Mouse (Mus musculus) lung, embryonic 16.5 days (tissue): Measurements from ENCODE around the gene Stard7. TPM values are rescaled to one million over a fixed set of nuclear protein-coding genes. Genes with fewer than 3 reads are reported as not detected.

Experiments
- ATAC-seq: fragments of 200-750 bp; cut with Nextera tagmentation; 2 replicates; pipeline ENCODE4 v1.8.0; 2017; ENCODE audit warnings: low read depth, mild to moderate bottlenecking, moderate library complexity
- H3K27ac ChIP-seq: fragments of 300-500 bp; sonication (generic); 2 replicates; pipeline ENCODE4 v1.5.1; 2014; ENCODE audit warnings: mild to moderate bottlenecking, control low read depth, low read length
- H3K27me3 ChIP-seq: fragments of 300-500 bp; sonication (generic); 2 replicates; pipeline ENCODE4 v1.6.1; 2014; ENCODE audit warnings: low read depth, low read length, mixed read lengths; ENCODE audit not compliant: control insufficient read depth, insufficient read depth
- H3K36me3 ChIP-seq: fragments of 300-500 bp; sonication (generic); 2 replicates; pipeline ENCODE4 v1.6.1; 2014; ENCODE audit warnings: low read length; ENCODE audit not compliant: control insufficient read depth, insufficient read depth
- H3K4me1 ChIP-seq: fragments of 300-500 bp; sonication (generic); replicated peaks from 2 replicates; pipeline ENCODE4 v1.6.1; 2014; ENCODE audit warnings: low read length, mixed read lengths; ENCODE audit not compliant: control insufficient read depth, insufficient read depth
- H3K4me2 ChIP-seq: fragments of 300-500 bp; sonication (generic); 2 replicates; pipeline ENCODE4 v1.6.1; 2014; ENCODE audit warnings: low read depth, low read length, control low read depth
- H3K4me3 ChIP-seq: fragments of 300-500 bp; sonication (generic); 2 replicates; pipeline ENCODE4 v1.5.1; 2014; ENCODE audit warnings: mild to moderate bottlenecking, low read length, control low read depth
- H3K9ac ChIP-seq: fragments of 300-500 bp; sonication (generic); 2 replicates; pipeline ENCODE4 v1.6.1; 2014; ENCODE audit warnings: low read length, control low read depth
- H3K9me3 ChIP-seq: fragments of 300-500 bp; sonication (generic); 2 replicates; pipeline ENCODE4 v1.6.1; 2016; ENCODE audit warnings: low read length; ENCODE audit not compliant: control insufficient read depth
- WGBS: fragments of 180-500 bp; shearing (Covaris S2); extraction: QIAGEN DNeasy Blood & Tissue Kit; methylation state at CpG from one replicate; pipeline ENCODE4 v1.1.7; 2014; 5-methylcytosine and 5-hydroxymethylcytosine counted together
- polyA plus RNA-seq: library from polyadenylated mRNA; unstranded; fragments of >200 nt; fragmentation: Nextera tagmentation; extraction: Ambion mirVana; gene quantifications from 2 replicates; pipeline ENCODE4 v1.2.1, GENCODE M21; 2015

Stard7 gene
- polyA plus RNA-seq = 56.8 and 57.3 TPM in 2 replicates

DNA sequence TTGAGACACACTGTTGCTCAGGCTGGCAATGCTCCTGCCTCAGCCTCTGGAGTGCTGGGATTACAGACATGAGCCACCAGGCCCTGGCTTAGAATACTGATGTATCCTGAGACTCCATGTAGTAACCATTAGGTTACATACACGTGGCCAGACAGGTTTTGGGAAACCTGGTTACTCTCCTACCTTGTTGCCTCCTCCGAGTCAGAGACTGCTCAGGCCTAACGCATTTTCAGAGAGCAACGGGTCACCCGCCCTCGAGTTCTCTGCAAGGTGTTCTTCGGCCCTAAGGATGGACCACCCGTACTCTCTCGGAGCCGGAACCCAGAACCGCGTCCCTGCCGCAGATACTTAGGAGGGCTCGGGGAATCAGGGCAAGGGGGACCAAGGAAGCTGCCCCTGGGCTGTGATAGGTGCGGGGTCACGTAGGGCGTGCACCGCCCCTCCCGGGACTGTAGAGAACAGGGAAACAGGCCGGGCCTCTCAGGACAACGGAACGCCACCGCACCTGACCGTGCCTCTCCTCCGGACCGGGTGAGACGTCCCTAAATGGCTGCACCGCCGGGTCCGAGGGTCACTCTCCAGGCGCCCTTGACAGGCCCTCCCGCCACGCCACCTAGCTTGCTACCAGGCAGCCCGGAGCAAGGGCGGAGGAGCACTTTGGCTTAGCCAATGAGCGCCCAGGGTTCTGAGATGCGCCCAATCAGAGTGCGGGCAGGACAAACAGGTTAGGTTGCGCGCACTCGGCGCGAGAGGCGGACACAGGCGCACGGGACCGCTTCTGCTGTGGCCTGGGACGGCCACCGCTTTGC, at the start of gene Stard7:
TSS of gene Stard7 (plus strand) at position 728 of the 809 bp plus-strand sequence.
- Histone ChIP-seq H3K27me3 (no peaks in the 10 kb centered on the region), H3K36me3 (no peaks in the 10 kb centered on the region), H3K4me2 (peak within 1 kb of the TSS; percentile 79), H3K9ac (peak within 1 kb of the TSS; percentile 95), H3K27ac (peak within 1 kb of the TSS; percentile 97), H3K4me3 (peak within 1 kb of the TSS; percentile 100), H3K9me3 (no peaks in the 10 kb centered on the region), H3K4me1 (peaks cover 4% of the 10 kb centered on the region)
- peak; percentile 99 for ATAC-seq
- WGBS = under 1% methylated on average over 49 of the region's 49 CpGs

DNA sequence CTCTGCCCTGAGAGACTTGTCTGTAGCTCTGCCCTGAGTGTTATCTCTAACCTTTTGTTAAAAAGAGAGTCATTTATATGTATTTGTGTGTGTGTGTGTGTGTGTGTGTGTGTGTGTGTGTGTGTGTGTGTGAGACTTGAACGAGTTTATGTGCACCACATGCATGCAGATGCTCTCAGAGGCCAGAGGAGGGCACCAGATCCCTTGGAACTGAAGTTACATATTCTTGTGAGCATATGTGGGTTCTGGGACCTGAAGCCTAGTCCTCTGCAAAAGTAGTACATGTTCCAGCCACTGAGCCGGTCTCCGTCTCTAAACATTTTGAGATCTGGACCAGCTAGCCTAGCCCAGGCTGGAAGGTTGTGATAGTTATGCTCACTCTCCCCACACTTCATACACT, 44.8 kb upstream of the Stard7 start:
- WGBS = 96% methylated on average over 3 of the region's 3 CpGs
- H3K36me3 ChIP-seq = peaks cover 77% of the 10 kb centered on the region
- ATAC-seq = no peak
- no peaks in the 10 kb centered on the region for H3K4me1 ChIP-seq
- H3K4me3 ChIP-seq = no peak overlapping the region
- H3K9ac ChIP-seq = no peak overlapping the region
- no peaks in the 10 kb centered on the region for H3K9me3 ChIP-seq
- no peak overlapping the region for H3K4me2 ChIP-seq
- H3K27me3 ChIP-seq = no peaks in the 10 kb centered on the region
- no peak overlapping the region for H3K27ac ChIP-seq

DNA sequence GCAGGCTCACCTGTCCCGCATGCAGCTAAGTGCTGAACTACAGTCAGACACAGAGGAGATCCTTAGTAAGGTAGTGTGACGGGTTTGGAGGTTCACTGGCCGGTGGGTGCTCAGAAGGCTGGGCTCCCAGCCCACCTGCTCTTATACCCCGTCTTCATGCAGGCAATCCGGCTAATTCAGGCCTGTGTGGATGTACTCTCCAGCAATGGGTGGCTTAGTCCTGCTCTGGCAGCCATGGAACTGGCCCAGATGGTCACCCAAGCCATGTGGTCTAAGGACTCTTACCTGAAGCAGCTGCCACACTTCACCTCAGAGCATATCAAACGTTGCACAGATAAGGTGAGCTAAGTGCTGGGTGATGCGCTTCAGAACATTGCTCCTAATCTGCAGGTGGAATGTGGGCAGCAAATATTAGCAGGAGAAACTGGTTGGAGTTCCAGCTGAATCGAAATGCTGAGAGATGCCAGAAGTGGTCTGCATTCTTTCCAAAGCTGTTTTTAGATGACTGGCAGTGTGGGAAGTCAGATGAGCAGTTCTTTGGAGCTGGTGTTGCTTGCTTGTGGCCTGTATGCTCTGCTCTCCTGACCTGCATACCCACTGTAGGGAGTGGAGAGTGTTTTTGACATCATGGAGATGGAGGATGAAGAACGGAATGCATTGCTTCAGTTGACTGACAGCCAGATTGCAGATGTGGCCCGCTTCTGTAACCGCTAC, 32.0 kb upstream of the Stard7 start:
- Histone ChIP-seq H3K4me2 (no peak overlapping the region), H3K36me3 (peaks cover 66% of the 10 kb centered on the region), H3K27ac (no peak overlapping the region), H3K9ac (no peak overlapping the region), H3K4me1 (no peaks in the 10 kb centered on the region), H3K9me3 (no peaks in the 10 kb centered on the region), H3K27me3 (no peaks in the 10 kb centered on the region), H3K4me3 (no peak overlapping the region)
- ATAC-seq = no peak
- WGBS = 87% methylated on average over 11 of the region's 11 CpGs

DNA sequence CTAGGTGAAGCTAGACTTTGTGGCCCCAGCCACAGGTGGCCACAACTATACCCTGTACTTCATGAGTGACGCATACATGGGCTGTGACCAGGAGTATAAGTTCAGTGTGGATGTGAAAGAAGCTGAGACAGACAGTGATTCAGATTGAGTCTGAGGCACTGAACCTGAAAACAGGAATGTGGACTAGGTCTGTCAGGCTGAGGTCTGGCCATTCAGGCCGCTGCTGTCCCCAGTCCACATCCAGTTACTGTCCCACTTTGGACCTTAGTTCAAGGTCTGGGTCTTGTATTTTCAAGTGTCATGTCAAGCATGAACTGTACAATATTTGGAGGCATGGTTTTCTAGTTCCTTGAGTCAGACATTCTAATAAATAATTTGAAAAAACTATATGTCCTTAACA, 30.0 kb upstream of the Stard7 start:
- Histone ChIP-seq H3K27me3 (no peaks in the 10 kb centered on the region), H3K4me3 (no peak overlapping the region), H3K4me2 (no peak overlapping the region), H3K9ac (no peak overlapping the region), H3K36me3 (peaks cover 63% of the 10 kb centered on the region), H3K4me1 (no peaks in the 10 kb centered on the region), H3K27ac (no peak overlapping the region), H3K9me3 (no peaks in the 10 kb centered on the region)
- WGBS = 93% methylated on average over 2 of the region's 2 CpGs
- no peak for ATAC-seq

DNA sequence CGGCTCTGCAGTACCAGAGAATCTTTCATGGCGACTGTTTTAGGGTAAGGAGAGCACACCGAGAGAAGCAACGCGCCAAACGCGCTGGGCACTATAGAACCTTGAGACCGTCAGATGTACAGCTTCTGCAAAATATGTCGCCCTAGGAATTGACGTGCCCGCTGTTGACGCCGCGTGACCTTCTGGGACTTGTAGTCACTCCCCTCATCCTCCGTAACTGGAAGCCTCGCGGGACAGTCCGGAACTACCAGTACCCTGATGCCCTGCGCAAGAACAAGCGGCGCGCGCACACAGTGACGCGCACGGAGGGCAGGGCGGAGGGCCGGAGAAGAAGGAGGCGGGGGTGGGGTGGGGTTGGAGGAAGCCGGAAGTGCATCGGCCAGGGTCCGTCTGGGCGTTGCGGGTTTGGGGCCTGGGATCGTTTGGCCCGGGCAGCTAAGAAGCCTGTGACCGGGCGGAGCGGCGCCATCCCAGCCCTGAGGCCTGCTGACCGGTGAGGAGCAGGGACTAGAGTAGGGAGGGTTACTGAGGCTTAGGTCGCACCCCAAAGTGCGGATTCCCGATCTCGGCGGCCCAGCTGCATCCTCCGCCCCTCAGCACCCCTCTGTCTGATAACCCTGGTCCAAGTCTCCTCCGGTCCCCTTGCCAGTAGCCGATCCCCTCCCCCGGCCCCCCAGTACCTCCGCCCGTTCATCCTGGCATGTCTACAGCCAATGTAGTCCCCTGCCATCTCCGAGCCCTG, 22.3 kb upstream of the Stard7 start, which contains the start of the genes Ciao1 and Tmem127:
TSS of gene Ciao1 (minus strand) at position 225 of the 742 bp plus-strand sequence.
TSS of gene Tmem127 (plus strand) at position 317 of the 742 bp plus-strand sequence.
- Histone ChIP-seq H3K36me3 (peaks cover 13% of the 10 kb centered on the region), H3K9ac (peak within 1 kb of the TSS; percentile 96), H3K9me3 (no peaks in the 10 kb centered on the region), H3K27ac (peak within 1 kb of the TSS; percentile 38; the same call in 1 of the 2 replicates), H3K27me3 (no peaks in the 10 kb centered on the region), H3K4me3 (peak within 1 kb of the TSS; percentile 93), H3K4me1 (peaks cover 16% of the 10 kb centered on the region), H3K4me2 (peak within 1 kb of the TSS; percentile 95)
- ATAC-seq = peak; percentile 99
- WGBS = under 1% methylated on average over 53 of the region's 53 CpGs

DNA sequence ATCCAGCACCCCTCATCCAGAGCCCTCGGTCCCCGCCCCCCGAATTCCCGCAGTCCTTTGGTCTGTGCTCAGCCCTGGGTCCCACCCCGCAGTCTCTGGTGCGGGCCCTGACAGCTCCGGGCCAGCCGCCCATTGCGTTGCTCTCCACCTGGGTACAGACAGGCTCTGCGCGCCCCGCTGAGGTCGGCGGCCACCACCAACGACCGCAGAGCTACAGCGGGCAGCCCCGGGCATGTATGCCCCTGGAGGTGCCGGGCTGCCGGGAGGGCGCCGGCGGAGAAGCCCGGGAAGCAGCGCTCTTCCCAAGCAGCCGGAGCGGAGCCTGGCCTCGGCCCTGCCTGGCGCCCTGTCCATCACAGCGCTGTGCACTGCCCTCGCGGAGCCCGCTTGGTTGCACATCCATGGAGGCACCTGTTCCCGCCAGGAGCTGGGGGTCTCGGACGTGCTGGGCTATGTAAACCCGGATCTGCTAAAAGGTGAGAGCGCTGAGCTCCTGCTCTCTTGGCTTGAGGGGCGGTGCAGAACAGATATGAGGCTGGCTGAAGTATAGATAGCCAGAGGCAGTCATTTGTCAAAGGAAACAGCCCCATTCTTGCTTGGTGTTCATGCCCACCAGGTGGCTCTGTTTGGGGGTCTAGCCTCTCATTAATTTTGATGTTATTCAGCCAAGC, 21.5 kb upstream of the Stard7 start:
- Histone ChIP-seq H3K36me3 (peaks cover 13% of the 10 kb centered on the region), H3K4me1 (peaks cover 16% of the 10 kb centered on the region), H3K9ac (peak overlapping the region; percentile 87), H3K4me2 (peak overlapping the region; percentile 95), H3K4me3 (peak overlapping the region; percentile 93), H3K27ac (peak overlapping the region; percentile 38; the same call in 1 of the 2 replicates), H3K27me3 (no peaks in the 10 kb centered on the region), H3K9me3 (no peaks in the 10 kb centered on the region)
- under 1% methylated on average over 37 of the region's 39 CpGs for WGBS
- peak; percentile 61 for ATAC-seq

DNA sequence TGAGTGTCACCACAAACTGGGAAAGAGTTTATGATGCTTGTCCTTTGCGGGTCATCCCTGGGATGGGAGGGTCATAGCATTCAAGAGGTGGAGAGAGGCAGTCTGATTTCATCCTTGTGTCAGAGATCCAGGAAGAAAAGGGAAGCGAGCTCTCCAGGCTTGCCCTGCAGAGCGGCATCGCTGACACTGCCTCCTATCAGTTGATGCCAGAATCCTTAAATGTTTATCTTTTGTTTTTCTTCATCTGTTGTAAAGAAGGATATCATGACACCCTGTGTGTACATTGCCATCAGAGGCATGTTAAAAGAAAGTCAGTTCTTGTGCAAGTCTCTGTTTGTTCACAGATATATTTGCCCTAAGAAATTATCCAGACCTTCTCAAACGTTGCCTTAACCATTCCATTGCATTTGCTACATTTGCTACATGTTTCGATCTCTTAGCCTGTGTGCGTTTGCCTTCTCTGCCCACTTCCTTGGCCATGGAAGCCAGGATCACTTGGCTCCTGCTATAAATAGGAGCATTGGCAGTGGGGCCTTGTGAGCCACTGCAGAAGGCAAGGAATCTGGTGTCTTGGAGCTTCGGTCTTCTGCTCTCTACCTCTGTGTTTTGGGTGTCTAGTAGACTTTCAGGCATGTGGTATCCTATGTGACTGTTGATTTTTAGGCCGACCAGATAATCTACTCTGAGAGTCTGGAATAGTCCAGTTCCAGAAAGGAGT, 19.6 kb upstream of the Stard7 start:
- peaks cover 3% of the 10 kb centered on the region; the same call in 1 of the 2 replicates for H3K36me3 ChIP-seq
- no peak overlapping the region for H3K9ac ChIP-seq
- ATAC-seq = no peak
- no peak overlapping the region for H3K4me2 ChIP-seq
- WGBS = 86% methylated on average over 9 of the region's 9 CpGs
- H3K27ac ChIP-seq = no peak overlapping the region
- H3K27me3 ChIP-seq = no peaks in the 10 kb centered on the region
- H3K9me3 ChIP-seq = no peaks in the 10 kb centered on the region
- H3K4me1 ChIP-seq = peaks cover 16% of the 10 kb centered on the region
- no peak overlapping the region for H3K4me3 ChIP-seq

DNA sequence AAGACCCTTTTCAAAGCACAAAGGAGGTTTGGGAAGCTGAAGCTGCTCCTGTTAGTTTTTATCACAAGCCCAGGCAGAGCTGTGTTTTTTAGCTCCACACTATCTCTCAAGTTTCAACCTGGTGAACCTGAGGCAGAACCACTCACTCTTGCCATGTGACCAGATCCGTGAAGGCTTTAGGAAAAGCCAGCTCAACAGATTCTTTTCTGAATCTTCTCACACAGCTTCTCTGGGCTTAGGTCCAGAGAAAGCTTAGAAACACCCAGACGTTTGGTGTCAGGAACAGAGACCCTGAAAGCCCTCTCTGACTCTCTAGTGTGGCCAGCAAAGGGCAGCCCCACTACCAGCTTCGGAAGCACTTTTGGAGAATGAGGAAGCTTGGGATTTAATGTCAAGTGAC, 18.6 kb upstream of the Stard7 start:
- Histone ChIP-seq H3K9me3 (no peaks in the 10 kb centered on the region), H3K4me3 (no peak overlapping the region), H3K4me1 (peaks cover 15% of the 10 kb centered on the region), H3K9ac (no peak overlapping the region), H3K36me3 (no peaks in the 10 kb centered on the region), H3K27ac (no peak overlapping the region), H3K27me3 (no peaks in the 10 kb centered on the region), H3K4me2 (no peak overlapping the region)
- ATAC-seq = no peak
- 56% methylated on average over 3 of the region's 3 CpGs for WGBS
